Mouse (Mus musculus) right cerebral cortex, postnatal 36 days (tissue): ENCODE data around the gene Grrp1.
"Not testable (repeated sequence)": the region's sequence is repeated elsewhere in the genome, so short reads cannot be mapped to it uniquely, and the experiment has no call there.

Experiments used
- DNase-seq, 2 experiments: peaks; one replicate each; pipeline ENCODE4 v3.0.0; 2022; ENCODE audit warnings: low spot score in 2 of 2, mixed read lengths in 1 of 2

Gene Grrp1

GRCm38 (mm10) chr4:134253722-134254324, at the start of gene Grrp1:
Grrp1 (minus strand) TSS chr4:134254106.
- DNase-seq: no peak

GRCm38 (mm10) chr4:134302084-134302483, 48.2 kb upstream of the Grrp1 start:
- no peak for DNase-seq

- DNase-seq: peak; percentile 34 to 53
Measured at GRCm38 (mm10) chr4:134300316-134300715, 46.4 kb upstream of the Grrp1 start.

GRCm38 (mm10) chr4:134299498-134299810, 45.5 kb upstream of the Grrp1 start:
- DNase-seq: no peak

- no peak for DNase-seq
Measured at GRCm38 (mm10) chr4:134298626-134299497, 45.0 kb upstream of the Grrp1 start.

- DNase-seq: no peak
Measured at GRCm38 (mm10) chr4:134297369-134297768, 43.5 kb upstream of the Grrp1 start.

GRCm38 (mm10) chr4:134296523-134296922, 42.6 kb upstream of the Grrp1 start:
- no peak for DNase-seq

GRCm38 (mm10) chr4:134296096-134296495, 42.2 kb upstream of the Grrp1 start:
- DNase-seq: not testable (repeated sequence)

- no peak for DNase-seq
Measured at GRCm38 (mm10) chr4:134293692-134294163, 39.8 kb upstream of the Grrp1 start.

GRCm38 (mm10) chr4:134293061-134293691, 39.3 kb upstream of the Grrp1 start:
- DNase-seq: no peak

- peak in 1 of 2 experiments; percentile 39 for DNase-seq
Measured at GRCm38 (mm10) chr4:134292067-134292466, 38.2 kb upstream of the Grrp1 start.

- DNase-seq: no peak
Measured at GRCm38 (mm10) chr4:134288397-134289256, 34.7 kb upstream of the Grrp1 start.

GRCm38 (mm10) chr4:134287575-134288025, 33.7 kb upstream of the Grrp1 start, which contains the start of gene Pdik1l:
Pdik1l (minus strand) TSS chr4:134287895.
- peak; percentile 64 to 65 for DNase-seq

- peak; percentile 90 for DNase-seq
Measured at GRCm38 (mm10) chr4:134287168-134287564, 33.3 kb upstream of the Grrp1 start.

- DNase-seq: no peak
Measured at GRCm38 (mm10) chr4:134286226-134287167, 32.6 kb upstream of the Grrp1 start.

GRCm38 (mm10) chr4:134284942-134285341, 31.0 kb upstream of the Grrp1 start:
- no peak for DNase-seq

- no peak for DNase-seq
Measured at GRCm38 (mm10) chr4:134273417-134274345, 19.8 kb upstream of the Grrp1 start.

GRCm38 (mm10) chr4:134272731-134273416, 19.0 kb upstream of the Grrp1 start:
- DNase-seq: no peak

GRCm38 (mm10) chr4:134271979-134272378, 18.1 kb upstream of the Grrp1 start:
- DNase-seq: no peak
